Mouse (Mus musculus): ENCODE results near the gene Olfr603.

DNA sequence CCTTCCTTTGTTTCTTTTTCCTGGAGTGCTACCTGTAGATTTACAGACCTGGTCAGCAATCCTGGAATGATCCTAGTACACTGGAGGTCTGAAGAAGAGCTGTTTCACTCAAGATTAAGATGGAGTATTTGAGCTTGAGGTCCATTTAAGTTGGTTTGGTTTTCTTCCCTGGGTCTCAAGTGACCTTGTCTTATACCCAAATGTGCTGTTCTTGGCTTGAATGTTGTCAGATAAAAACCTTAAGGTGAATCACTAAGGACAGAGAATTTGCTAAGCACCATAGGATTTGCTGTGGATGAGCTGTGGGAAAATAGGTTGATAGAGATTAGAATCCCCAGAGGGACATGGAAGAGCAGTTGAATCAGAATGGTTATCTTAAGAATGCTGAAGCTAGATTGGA lies 36.4 kb downstream of the Olfr603 start, which contains the start of gene Olfr600:
- TF ChIP-seq CTCF (IDR thresholded peaks at IDR 0.05), result no peak
- no peak for TF ChIP-seq EP300 (IDR thresholded peaks at IDR 0.05; ENCODE audit: insufficient read depth, low read depth, low read length)

Measured in heart, adult 2 months (tissue).